Mouse (Mus musculus): ENCODE data around the gene Cc2d2b. TPM values are rescaled to one million over a fixed set of nuclear protein-coding genes. Genes with fewer than 3 reads are reported as not detected.

Cc2d2b gene
- total RNA-seq, 2 experiments from 2014 or later: not detected

- no peak for DNase-seq
These were observed 85.9 kb downstream of the Cc2d2b start for GRCm38 (mm10) chr19:40834436-40834835.

- DNase-seq: no peak
These were observed 89.7 kb downstream of the Cc2d2b start for GRCm38 (mm10) chr19:40838205-40838604.

GRCm38 (mm10) chr19:40840303-40840702 lies 91.8 kb downstream of the Cc2d2b start:
- DNase-seq: no peak

GRCm38 (mm10) chr19:40841083-40841482 lies 92.5 kb downstream of the Cc2d2b start:
- no peak for DNase-seq

GRCm38 (mm10) chr19:40841593-40841992 lies 93.0 kb downstream of the Cc2d2b start:
- DNase-seq: no peak

- DNase-seq: no peak
These were observed 96.2 kb downstream of the Cc2d2b start for GRCm38 (mm10) chr19:40844731-40845130.

- no peak for DNase-seq
These were observed 100.8 kb downstream of the Cc2d2b start for GRCm38 (mm10) chr19:40849391-40849790.

- DNase-seq: peak; percentile 50 to 71
These were observed 111.0 kb downstream of the Cc2d2b start for GRCm38 (mm10) chr19:40859555-40859954.

GRCm38 (mm10) chr19:40868284-40868683 lies 119.7 kb downstream of the Cc2d2b start:
- DNase-seq: no peak

GRCm38 (mm10) chr19:40869425-40870105 lies 121.0 kb downstream of the Cc2d2b start:
- no peak for DNase-seq

GRCm38 (mm10) chr19:40872955-40873665 lies 124.6 kb downstream of the Cc2d2b start:
- peak; percentile 86 to 88 for DNase-seq

Other genes starting within 250 kb of the Cc2d2b start
- gene Sorbs1, start 235.0 kb upstream of the Cc2d2b start, total RNA-seq (2021): 100 to 1,000 TPM; 642 to 766 TPM
- gene Aldh18a1, start 160.3 kb upstream of the Cc2d2b start, total RNA-seq (2021): 1 to 10 TPM; 6.4 to 7.9 TPM
- 1 to 10 TPM; 7.1 to 7.2 TPM for gene Tctn3, start 136.5 kb upstream of the Cc2d2b start, total RNA-seq (2021)
- 10 to 100 TPM; 21.1 to 22.2 TPM for gene Entpd1, start 136.4 kb upstream of the Cc2d2b start, total RNA-seq (2021)
- gene Ccnj, start 82.5 kb downstream of the Cc2d2b start, total RNA-seq (2021): 1 to 10 TPM; 3.0 to 3.3 TPM
- 1 to 10 TPM; 6.9 to 7.1 TPM for gene Zfp518a, start 146.0 kb downstream of the Cc2d2b start, total RNA-seq (2021)
- gene Blnk, start 245.8 kb downstream of the Cc2d2b start, total RNA-seq (2021): 1 to 10 TPM; 2.1 to 2.5 TPM